Mouse (Mus musculus) embryo, embryonic 10.5 days (tissue): Measurements from ENCODE around the gene Nell1.
A peak's percentile ranks its signal among the peaks of the same experiment; 100 is the strongest.

Source experiments
- DNase-seq: peaks from one replicate; pipeline ENCODE4 v3.0.0-alpha.2; 2015; ENCODE audit warnings: low spot score

The Nell1 gene

DNA sequence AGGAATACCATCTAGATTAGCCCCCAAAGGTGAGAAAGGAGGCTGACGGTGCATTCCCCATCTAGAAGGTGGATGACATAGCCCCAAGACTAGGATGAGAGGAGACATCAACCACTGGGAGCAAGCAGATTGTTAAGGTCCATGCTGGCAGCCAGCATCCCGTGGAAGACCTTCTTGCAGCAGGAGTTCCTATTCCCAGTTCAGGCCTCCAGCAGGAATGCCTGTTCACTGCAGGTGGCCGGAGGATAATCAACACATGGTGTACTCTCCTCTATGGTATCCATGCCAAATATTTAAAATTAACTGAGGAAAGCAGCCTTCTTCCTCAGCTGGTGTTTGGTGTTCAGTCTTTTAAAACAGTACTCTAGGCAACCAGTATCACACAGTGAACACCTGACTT, 574.9 kb downstream of the Nell1 start:
- no peak for DNase-seq

DNA sequence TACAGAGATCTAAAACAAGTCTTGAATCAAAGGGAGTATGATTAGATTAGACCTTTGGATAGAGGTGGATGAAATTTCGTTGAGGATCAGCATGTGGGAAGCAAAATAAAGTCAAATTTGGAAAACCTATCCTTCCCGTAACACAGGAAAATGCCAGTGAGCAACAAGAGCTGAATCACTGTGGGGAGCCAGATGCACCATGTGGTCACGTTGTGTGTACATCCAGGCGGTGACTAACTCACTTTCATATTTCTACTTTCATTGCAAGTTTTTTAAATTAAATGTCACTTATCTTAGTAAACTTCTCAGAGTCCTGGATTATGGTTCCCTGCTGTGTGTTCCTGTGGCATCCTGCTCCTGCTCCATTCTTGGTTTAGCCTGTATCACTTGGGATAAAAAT, 576.8 kb downstream of the Nell1 start:
- no peak for DNase-seq

DNA sequence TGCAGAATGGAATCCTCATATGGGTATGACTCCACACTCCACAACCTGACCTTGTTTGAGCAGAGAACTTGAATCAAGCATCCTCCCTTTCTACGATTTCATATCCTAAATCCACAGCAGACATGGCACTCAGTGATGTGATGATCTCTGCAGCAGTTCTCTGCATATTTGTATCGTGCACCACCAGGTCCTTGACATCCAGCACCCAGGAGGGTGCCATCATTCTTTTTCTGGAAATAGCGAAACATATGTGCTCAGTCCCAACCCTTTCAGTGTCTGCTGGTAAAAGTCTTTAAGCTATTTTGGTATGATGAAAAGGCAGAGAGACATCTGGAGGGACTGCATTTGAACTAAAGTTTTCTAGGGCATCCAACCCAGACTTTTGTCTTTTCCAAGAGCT, 588.0 kb downstream of the Nell1 start:
- no peak for DNase-seq

DNA sequence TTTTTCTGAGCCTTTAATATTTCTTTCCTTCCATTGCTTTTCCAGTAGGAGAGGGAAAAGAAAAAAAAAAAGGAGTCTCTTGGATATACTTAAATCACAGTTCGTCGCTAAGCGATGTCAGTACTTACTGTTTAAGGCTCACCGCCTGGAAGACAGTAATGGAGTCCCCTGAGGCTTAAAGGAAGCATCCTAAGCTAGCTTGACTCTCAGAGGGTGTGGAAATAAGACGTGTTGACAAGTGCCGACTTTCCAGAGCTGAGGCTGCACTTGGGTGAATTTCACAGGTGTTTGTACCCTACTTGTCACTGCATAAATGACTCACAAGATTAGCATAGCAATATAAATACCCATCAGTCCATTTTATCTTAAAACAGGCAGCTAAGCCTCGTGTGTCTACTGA, 599.2 kb downstream of the Nell1 start:
- no peak for DNase-seq

GRCm38 (mm10) chr7:50588642-50589424, 614.2 kb downstream of the Nell1 start:
- no peak for DNase-seq

GRCm38 (mm10) chr7:50598890-50599289, 624.2 kb downstream of the Nell1 start, which contains the start of gene 4933405O20Rik:
4933405O20Rik (plus strand) TSS chr7:50599190.
- DNase-seq = no peak

DNA sequence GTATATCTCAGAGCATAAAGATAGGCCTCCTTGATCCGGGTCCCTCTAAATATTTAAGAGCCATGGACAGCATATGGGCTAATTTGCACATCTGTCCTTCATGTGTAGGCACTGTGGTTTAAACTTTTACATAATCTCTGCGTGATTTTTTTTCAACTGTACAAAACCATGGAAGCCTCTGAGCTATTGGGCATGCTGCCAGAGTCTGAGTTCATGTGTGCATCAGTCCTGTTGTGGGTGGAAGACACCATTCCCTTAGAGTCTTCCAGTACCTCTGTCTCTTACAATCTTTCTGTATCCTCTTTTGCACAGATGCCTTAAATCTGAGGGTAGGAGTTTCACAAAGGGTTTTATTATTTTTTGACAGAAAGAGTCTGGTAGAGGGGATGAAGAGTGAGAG, 639.4 kb downstream of the Nell1 start:
- no peak for DNase-seq

- DNase-seq = no peak
Observed at GRCm38 (mm10) chr7:50629186-50629585, 654.5 kb downstream of the Nell1 start.

DNA sequence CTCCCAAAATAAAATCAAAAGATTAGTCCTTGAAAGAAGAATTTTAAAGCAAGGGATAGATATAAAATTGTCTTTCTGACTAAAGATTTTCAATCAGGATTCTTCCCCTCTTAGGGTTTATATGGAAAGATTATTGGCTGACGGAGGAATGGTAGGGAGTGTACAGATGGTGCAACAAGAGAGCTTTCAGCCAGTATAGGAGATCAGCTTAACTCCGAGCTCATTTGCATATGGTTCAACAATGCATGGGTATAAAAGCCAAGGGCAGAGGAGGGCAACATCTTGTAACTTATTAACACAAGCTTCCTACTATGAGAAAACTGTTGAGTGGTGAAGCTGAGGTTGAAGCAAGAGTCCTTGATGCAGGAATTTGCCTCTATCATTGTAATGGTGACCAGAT, 658.5 kb downstream of the Nell1 start:
- no peak for DNase-seq

GRCm38 (mm10) chr7:50672266-50672665, 697.6 kb downstream of the Nell1 start:
- no peak for DNase-seq

DNA sequence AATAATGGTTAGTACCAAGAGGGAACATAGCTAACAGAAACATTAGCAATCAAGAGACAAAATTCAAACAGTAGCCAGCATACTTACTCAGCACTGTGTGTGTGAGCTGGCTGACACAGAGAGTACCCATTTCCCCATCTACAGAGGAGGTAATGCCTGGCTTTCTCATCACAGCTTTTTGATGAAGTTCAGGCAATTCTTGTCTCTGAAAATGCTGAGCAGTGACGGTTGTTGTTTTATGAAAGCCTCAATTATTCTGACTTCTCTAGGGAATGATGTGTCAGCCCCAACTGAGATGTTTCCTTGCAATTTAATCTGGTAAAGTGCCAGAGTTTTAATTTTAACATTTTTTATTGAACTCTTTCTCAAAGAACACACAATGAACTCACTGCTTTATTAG, 700.8 kb downstream of the Nell1 start:
- no peak for DNase-seq

DNA sequence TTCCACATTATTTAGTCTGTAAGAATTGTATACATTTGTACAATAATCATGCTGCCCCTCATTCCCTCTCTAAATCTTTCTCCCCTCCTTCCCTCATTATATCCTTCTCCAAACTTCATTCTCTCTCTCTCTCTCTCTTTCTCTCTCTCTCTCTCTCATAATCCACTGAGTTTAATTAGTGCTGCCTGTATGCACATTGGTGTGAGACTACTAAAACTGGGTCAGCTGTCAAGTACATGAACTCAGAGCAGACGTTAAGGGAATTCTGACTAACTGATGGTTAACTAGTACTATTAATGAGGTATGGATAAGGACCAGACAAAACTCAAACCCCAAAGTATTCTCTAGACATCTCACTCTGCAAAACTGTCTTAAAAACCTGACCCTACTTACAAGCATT, 702.8 kb downstream of the Nell1 start:
- no peak for DNase-seq

GRCm38 (mm10) chr7:50686337-50686736, 711.7 kb downstream of the Nell1 start:
- DNase-seq = no peak

DNA sequence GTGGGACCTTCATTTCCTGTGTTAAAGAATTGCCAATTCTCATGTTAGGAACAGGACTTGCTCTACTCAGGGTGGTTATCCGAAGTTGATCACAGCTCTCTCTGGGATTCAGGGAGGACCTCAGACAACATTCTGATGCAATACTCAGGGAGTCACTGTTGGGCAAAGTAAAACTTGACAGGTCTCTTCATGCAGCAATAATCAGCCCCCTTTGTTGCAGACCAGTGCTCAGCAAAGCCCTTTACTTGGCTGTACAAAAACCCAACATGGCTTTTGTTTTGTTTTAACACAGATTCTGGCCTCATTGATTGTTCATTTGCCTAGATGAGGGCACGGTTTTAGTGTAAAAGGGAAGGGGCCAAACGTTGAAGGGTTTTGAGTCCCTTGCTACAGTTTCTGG, 750.5 kb downstream of the Nell1 start:
- DNase-seq = peak; percentile 15

GRCm38 (mm10) chr7:50730951-50731350, 756.3 kb downstream of the Nell1 start:
- peak; percentile 39 for DNase-seq

GRCm38 (mm10) chr7:50755516-50755915, 780.9 kb downstream of the Nell1 start:
- no peak for DNase-seq

- no peak for DNase-seq
Observed at GRCm38 (mm10) chr7:50756409-50756808, 781.7 kb downstream of the Nell1 start.

DNA sequence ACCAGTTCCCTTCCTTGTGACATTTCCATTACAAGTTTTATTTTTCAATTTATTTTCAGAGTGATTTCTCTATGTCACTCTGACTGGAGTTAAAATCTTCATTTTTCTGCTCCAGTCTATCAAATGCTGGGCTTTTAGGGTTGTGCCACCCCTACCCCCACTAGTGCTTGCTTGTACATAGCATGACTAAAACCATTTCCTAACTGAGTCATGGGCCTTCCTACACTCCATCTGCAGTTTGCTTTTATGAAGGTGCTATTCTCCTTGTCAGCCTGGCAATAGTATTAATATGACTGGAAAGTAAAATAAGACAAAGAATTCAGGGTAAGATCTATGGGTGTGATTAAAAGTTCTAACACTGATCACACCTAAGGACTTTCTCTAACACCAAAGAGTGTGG, 798.9 kb downstream of the Nell1 start:
- no peak for DNase-seq

DNA sequence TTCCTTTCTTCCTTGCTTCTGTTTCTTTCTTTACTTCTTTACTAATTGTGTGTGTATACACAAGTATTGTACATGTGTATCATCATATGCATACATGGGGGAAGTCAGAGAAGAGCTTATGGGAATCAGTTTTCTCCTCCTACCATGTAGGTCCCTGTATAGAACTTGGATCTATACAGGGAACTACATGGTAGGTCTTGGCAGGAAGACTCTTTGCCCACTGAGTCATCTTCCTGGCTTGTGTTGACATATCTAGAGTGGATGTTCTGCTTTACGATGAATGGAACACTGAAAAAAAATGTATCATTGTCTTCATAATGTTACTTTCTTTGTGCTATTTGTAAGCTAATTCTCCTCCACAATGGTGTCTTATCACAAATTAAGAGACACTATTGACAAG, 806.4 kb downstream of the Nell1 start:
- DNase-seq = no peak

- DNase-seq = peak; percentile 71
Observed at GRCm38 (mm10) chr7:50783652-50784051, 809.0 kb downstream of the Nell1 start.

DNA sequence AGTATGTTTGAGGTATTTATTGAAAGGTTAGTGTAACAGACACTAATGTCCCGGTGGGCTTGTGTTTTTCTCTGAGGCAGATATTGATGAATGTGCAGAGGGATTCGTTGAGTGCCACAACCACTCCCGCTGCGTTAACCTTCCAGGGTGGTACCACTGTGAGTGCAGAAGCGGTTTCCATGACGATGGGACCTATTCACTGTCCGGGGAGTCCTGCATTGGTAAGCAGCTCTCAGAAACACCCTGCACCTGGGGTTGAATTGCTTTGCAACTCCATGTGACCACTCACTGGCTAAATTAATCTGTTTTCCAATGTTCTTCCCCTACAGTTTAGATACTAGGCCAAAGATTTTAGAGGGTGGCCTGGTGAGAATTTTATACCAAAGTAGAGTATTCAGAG, 851.5 kb downstream of the Nell1 start:
- DNase-seq = peak; percentile 54

GRCm38 (mm10) chr7:50832799-50833198, 858.1 kb downstream of the Nell1 start:
- no peak for DNase-seq

DNA sequence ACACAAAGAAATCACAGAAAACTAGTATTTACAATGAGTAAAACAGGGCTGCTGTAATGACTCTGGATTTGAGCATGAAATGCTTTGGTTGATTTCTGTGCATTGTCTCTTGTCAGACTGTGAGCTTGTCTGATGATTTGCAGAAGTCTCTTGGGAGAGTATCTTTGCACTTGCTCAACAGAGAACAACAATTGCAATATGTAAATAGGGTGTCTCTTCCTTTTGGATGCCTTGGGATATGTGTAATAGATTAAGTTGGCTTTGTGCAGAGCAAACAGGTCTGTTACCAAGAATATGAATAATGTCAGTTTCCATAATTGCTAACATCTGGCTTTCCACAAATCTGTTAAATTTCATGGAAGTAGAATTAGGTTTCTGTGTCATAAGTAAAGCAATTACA, 868.0 kb downstream of the Nell1 start:
- DNase-seq = no peak

DNA sequence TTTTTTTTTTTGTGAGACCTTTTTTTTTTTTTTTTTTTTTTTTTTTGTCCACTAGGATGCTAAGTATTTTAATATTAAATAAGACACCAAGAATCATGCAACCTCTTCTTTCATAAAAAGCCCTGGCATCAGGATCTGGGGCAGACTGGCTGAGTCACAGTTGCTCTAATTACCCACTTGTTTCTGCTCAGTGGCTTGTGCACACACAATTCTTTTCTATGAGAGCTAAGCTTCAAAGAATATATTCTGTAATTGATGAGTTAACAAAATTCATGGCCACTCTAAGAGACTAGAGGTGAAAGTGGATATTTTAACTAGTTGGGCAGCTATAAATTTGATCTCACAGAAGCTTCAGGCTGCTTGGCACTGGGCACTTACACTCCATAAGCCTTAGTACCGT, 873.3 kb downstream of the Nell1 start:
- DNase-seq = no peak
